Mouse (Mus musculus) stomach, adult 2 months (tissue): ENCODE data around the gene Gm28539. TPM values are rescaled to one million over a fixed set of nuclear protein-coding genes. Genes with fewer than 3 reads are reported as not detected.

Experiments used
- polyA plus RNA-seq: library from polyadenylated mRNA; depleted of rRNA; stranded (reverse); fragments of >200 nt; gene quantifications from 2 replicates; pipeline ENCODE4 v1.2.3, GENCODE M21; 2012; rRNA removed

Gene Gm28539
- 0.82 TPM in 1 of 2 replicates, not detected in the other for polyA plus RNA-seq

GRCm38 (mm10) chr16:18836468-18837208, at the start of gene Gm28539, which contains the start of gene 2510002D24Rik:
Gene Gm28539, plus strand, starts transcription at chr16:18836584.
Gene 2510002D24Rik, plus strand, starts transcription at chr16:18836578.

GRCm38 (mm10) chr16:18811468-18812384, 24.7 kb upstream of the Gm28539 start, which contains the start of the genes Ufd1 and Cdc45:
Gene Ufd1, plus strand, starts transcription at chr16:18811779.
Gene Cdc45, minus strand, starts transcription at chr16:18811987.

GRCm38 (mm10) chr16:18876442-18877308, 40.3 kb downstream of the Gm28539 start, which contains the start of the genes Mrpl40 and Hira:
Gene Mrpl40, minus strand, starts transcription at chr16:18876862.
Gene Hira, plus strand, starts transcription at chr16:18877037.

Other genes with a start within 250 kb of the Gm28539 start
- 7.9 and 11.3 TPM in 2 replicates for gene Tbx1, start 245.9 kb upstream of the Gm28539 start, polyA plus RNA-seq
- gene Gp1bb, start 214.2 kb upstream of the Gm28539 start, polyA plus RNA-seq, result 16.1 and 43.2 TPM in 2 replicates
- gene Gm49601, start 210.2 kb upstream of the Gm28539 start, polyA plus RNA-seq, result 9.0 and 10.3 TPM in 2 replicates
- 16.4 and 21.1 TPM in 2 replicates for gene Sept5, start 206.6 kb upstream of the Gm28539 start, polyA plus RNA-seq
- gene Cldn5, start 59.7 kb upstream of the Gm28539 start, polyA plus RNA-seq, result 9.7 and 16.2 TPM in 2 replicates
- gene Ufd1, start 24.8 kb upstream of the Gm28539 start, polyA plus RNA-seq, result 6.8 and 11.2 TPM in 2 replicates
- 2.9 and 3.3 TPM in 2 replicates for gene Cdc45, start 24.6 kb upstream of the Gm28539 start, polyA plus RNA-seq
- 32.1 and 34.5 TPM in 2 replicates for gene 2510002D24Rik, start within 50 bp of the Gm28539 start, polyA plus RNA-seq
- 3.9 and 6.1 TPM in 2 replicates for gene Mrpl40, start 40.3 kb downstream of the Gm28539 start, polyA plus RNA-seq
- 26.3 and 28.1 TPM in 2 replicates for gene Hira, start 40.5 kb downstream of the Gm28539 start, polyA plus RNA-seq